Mouse (Mus musculus) megakaryocyte, adult 5-6 weeks (primary cell): ENCODE measurements around the gene Dgkd. TPM values are rescaled to one million over a fixed set of nuclear protein-coding genes. Genes with fewer than 3 reads are reported as not detected.
A peak's percentile ranks its signal among the peaks of the same experiment; 100 is the strongest.
"Not testable (repeated sequence)": the region's sequence is repeated elsewhere in the genome, so short reads cannot be mapped to it uniquely, and the experiment has no call there.

Experiments used
- ATAC-seq: 2 replicates; pipeline ENCODE4 v1.8.0; 2016; ENCODE audit warnings: mild to moderate bottlenecking, inconsistent platforms; ENCODE audit not compliant: poor library complexity, severe bottlenecking
- total RNA-seq, 2 experiments: library from RNA; stranded (forward) in 1 of 2; stranded (reverse) in 1 of 2; fragments of 153-499, 151-499 nt in 1 of 2; fragments of 221-1000, 200-1000 nt in 1 of 2; gene quantifications; 2 replicates each; pipeline versions ENCODE4 v1.2.3 to v1.2.4; 2015 to 2017

Gene Dgkd
- total RNA-seq (2015) (52.2 and 73.5 TPM in 2 replicates), total RNA-seq (2017) (59.7 and 63.8 TPM in 2 replicates)

DNA sequence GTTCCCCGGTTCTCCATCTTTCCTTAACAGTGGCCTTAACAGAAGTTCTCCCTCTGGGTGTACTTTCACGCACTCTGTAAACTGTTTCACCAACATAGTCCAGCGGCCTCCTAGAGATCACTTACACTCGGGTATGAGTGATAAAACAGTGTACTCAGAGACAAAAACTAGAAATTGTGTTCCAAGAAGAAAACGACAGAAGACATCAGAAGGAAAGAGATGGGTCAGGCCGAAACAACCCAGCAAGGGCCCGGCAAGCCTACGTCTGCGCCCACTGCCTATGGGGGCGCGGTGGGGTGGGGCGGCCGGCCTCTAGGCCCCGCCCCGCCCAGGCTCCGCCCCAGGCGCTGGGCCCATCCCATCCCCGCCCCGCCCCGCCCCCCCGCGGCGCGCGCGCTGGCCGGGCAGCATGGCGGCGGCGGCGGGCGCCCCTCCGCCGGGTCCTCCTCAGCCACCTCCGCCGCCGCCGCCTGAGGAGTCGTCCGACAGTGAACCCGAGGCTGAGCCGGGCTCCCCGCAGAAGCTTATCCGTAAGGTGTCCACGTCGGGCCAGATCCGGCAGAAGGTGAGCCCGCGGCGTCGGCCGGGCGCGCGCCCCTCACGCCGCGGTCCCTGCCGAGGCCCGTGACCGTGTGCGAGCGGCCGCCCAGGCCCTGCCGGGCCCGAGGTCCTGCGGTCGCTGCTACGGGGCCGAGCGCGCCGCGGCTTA, at the start of gene Dgkd:
Gene Dgkd, plus strand, starts transcription at position 396 of the 709 bp plus-strand sequence.
- peak; percentile 75 for ATAC-seq

DNA sequence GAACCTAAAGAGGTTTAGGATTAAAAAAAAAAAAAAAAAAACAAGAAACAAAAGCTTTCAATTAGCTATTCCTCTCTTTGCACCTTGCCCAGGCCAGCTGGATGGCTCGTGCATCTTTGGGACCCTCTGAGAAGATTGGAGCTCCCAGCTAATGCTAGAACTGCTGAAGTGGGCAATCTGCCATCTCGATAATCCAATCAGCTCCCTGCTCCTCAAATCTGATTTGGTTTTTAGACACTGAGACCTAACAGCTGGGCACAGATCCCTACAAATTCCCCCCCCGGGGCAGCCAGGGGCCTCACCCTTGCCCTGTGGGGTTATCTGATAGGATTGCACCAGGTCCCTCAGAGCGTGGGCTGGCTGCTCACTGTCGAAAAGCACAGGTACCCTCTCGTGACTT, 49.5 kb upstream of the Dgkd start, which contains the start of gene Sag:
Gene Sag, plus strand, starts transcription at position 105 of the 400 bp plus-strand sequence.
- no peak for ATAC-seq

DNA sequence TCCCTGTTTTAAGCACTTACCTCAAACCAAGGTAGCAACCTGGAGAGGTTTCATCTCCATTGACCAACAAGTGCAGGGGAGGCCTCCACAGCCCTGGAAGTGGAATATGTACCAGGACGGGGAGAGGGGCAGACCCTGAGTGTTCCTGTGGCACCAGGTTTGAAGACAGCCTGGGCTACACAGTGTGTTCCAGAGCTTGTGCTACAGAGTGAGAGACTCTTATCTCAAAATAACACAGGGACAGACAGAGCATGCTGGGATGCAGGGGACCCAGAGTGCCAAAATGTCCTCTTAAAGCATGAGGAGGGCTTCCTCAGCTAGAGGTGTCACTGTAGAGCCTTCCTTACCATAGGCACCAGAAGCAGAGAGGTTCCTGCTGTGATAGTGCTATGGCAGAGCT, 45.3 kb upstream of the Dgkd start:
- no peak for ATAC-seq

DNA sequence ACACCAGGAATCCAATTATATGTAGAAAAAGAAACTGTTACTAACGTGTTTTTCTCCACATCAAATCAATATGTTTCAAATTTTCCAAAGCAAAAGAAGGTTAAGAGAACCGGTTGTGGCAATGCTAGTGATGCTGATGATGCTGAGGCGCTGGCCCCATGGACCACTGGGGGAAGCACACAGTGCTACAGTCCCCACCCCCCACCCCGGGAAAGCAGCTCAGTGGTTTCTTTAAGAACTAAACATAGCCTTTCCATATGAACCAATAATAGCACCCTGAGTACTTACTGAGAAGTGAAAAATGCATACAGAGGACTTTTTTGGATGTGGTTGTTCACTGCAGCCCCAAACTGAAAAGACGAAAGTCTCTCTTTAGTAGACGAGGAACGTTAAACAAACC, 41.7 kb upstream of the Dgkd start:
- ATAC-seq = no peak

DNA sequence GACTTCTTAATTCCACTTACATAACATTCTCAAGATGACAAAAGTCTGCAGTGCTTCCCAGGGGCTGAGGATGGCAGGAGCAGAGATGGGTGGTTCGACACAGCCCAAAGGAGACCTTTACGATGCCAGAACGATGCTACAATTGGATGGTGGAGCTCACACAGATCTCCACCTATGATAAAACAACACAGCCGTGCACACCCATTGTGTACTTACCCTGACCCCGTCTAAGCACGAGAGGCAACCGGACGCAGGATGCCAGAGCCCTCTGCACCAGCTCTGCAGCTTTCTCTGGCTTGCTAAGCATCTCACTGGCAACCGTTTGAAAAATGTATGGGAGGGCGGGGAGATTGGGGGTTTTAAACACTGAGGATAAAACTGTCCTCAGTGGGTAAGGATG, 41.0 kb upstream of the Dgkd start:
- no peak for ATAC-seq

DNA sequence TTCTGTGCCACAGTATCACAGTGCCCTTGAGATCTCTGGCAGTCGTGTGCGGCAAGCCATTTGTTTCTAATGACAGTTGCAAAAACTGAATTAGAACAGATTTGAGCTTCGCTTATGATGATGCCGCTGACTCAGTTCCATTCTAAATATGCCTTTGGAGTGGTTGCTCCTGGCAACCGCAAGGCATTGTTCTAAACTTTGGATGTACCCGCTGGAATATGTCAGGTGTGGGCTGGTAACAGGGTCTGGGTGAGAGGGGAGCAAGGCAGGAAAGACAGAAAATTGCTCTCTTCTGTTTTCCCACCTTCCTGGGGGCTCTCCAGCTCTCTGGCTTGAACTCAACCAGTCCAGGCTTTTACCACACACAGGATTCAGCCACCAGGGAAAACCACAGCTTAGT, 39.9 kb upstream of the Dgkd start:
- ATAC-seq = no peak

DNA sequence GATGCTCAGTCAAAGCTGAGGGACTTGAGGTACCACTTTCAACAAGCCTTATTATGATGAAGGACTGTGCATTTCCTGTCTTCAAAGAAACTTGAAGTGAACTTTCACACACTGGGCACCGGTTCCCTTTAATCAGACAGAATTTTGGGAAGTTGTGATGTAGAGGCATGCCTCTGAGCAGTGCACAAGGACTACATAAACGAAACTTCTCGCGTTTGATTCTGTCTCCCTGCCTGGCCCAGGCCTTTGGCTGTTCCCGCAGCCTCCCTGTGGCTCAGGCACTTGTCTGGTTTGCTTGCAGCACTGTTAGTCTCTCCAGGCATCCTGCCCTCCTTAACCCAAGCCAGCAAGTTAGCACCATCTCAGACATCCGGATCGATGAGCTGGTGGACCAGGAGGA, 39.4 kb upstream of the Dgkd start:
- ATAC-seq = peak; percentile 86

DNA sequence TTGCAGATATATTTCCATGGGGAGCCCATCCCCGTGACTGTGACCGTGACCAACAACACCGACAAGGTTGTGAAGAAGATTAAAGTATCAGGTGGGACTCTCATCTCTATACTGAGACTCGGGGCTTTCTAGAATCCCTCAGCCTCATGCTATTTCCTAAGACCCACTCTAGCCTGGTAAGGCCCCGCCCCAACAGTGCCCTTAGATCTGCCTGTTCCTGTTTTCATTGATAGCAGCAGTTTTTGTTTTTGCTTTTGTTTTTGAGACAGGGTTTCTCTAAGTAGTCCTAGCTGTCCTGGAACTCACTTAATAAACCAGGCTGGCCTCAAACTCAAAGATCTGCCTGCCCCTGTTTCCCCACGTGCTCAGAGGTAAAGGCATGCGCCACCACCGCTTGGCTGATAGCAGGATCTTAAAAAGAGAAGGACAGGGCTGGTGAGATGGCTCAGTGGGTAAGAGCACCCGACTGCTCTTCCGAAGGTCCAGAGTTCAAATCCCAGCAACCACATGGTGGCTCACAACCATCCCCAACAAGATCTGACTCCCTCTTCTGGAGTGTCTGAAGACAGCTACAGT, 28.6 kb upstream of the Dgkd start:
- peak; percentile 49 for ATAC-seq

DNA sequence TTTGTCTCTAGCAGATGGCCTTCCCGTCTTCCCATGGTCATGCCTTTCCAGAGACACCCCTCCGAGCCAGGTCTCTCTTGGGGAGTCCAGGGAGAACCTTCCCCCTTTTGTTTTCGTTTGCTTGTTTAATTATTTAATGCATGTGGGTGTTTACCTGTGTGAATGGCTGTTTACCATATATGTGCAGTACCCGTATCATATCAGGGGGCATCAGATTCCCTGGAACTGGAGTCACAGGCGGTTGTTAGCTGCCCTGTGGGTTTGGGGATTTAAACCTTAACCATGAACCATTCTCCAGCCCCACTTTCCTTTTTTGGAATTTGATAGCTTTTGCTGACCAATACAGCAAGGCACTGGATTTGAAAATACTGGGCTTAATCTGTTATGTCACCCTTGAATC, 27.8 kb upstream of the Dgkd start:
- no peak for ATAC-seq

DNA sequence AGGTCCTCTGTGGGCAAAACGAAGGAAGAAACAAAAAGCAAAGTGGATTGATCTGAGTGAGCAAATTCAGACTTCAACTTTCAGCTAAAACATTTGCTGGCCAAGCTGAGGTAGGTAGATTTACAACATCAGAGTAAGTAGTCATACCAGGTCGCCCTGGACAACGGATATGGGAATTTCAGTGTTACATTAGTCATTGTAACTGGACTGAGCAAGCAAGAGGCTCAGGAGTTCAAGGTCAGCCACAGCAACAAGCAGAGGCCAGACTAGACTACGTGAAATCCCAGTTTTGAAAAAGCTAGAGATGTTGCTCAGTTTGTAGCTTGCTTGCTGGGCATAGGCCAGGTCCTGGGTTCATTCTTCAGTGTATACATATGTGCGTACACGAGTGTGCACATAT, 27.1 kb upstream of the Dgkd start:
- ATAC-seq = no peak

DNA sequence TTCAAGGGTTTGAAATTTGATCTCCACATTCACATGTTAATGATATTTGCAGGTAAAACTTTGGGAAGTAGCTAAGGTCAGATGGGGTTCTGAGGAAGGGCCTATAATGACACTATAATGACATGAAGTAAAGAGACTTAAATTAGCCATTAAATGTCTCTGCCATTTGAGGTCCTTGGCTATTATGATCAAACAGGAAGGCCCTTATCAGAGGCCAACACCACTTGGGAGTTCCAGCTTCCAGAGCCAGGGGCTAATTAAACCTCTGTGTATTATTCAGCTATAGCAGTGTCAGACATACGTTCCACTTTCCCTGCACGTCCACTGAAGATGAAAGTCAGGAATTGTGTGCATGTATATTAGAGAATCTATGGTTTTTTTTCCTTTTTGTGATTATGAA, 26.6 kb upstream of the Dgkd start:
- no peak for ATAC-seq

DNA sequence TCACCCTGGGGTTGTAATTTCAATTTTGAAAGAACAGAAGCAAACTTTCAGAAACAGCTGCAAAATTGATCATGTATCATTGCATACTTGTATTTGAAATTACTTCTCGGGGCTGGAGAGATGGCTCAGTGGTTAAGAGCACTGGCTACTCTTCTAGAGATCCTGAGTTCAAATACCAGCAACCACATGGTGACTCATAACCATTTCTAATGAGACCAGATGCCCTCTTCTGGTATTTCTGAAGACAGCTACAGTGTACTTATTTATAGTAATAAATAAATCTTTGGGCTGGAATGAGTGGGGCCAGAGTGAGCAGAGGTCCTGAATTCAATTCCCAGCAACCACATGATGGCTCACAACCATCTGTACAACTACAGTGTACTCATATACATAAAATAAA, 25.6 kb upstream of the Dgkd start:
- not testable (repeated sequence) for ATAC-seq

DNA sequence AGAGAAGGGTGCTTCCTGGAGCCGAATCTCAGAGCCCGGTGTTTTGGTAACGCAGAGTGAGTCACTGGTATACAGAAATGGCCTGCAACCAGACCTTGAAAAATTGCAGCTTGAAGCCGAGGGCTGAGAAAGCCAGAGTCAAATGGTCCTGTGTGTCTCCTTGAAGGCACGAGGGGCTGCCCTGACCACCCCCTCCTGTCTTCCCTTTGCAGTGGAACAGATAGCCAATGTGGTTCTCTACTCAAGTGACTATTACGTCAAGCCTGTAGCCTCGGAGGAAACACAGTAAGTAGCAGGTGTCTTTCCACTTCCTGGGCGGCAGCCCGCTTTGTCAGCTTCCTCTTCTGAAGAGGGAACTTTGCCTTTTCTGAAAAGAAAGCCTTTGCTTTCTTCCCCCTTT, 24.9 kb upstream of the Dgkd start:
- ATAC-seq = peak; percentile 89

DNA sequence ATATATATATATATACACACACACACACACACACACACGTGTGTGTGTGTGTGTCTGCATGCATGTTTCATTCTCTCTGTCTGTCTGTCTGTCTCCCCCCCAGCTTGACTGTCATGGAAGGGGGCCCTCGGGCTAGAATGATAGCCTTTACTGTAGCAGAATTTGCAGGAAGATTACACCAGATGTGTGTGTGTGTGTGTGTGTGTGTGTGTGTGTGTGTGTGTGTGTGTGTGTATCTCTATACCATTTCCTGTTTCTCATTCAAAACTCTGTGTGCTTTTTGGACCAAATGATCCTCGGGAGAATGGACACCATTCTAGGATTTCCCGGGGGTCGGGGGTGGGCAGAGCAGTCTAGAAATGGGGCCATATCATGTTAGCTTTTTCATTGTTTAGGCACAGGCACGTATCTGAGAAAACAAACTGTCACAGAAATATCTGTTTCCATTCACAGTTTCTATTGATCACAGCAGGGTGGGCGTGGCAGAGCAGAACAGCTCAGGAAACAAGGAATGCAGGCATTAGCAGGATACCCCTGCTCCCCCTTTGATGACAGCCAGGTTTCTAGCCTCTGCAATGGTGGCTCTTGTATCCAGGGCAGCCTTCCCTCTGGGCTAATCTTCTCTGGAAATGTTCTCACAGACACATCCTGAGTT, 24.0 kb upstream of the Dgkd start:
- ATAC-seq = no peak

DNA sequence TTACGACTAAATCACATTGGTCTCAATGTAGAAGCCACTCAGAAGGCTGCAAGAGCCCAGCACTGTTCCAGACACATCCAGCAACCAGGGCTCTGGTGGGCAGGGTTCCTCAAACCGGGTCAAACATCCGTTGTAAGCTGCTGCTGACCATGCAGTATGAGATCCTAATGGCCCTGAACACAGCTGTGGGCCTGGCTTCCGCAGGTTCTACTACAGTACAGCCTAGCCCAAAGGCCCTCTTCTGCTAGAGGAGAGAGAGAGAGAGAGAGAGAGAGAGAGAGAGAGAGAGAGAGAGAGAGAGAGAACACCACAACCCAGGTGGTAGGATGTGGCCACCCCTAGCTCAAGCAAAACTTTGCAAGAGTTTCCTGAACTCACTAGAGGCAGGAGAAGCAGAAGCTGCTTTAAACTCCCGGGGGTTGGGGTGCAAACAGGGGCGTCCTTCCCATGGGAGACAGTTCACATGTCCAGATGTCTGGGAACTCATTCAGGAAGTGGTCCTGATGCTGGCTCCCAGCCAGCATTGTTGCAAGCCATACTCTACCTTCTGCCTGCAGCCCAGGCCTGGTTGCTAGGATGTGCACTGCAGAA, 23.4 kb upstream of the Dgkd start:
- ATAC-seq = peak; percentile 56

DNA sequence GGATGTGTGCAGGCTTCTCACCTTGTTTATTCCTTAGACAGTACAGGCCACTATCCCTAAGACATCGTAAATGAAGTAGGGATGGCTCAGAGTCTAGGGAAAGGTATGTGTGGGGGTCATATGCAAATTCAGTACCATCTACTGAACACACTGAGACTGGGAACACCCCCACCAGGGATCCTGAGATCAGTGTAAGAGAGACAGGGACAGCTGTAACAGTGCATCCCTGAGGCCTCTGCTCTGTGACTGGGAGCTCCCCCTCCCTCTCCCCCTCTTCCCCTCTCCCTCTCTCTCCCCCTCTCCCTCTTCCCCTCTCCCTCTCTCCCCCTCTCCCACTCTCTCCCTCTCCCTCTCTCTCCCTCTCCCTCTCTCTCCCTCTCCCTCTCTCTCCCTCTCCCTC, 16.6 kb upstream of the Dgkd start:
- ATAC-seq = no peak

DNA sequence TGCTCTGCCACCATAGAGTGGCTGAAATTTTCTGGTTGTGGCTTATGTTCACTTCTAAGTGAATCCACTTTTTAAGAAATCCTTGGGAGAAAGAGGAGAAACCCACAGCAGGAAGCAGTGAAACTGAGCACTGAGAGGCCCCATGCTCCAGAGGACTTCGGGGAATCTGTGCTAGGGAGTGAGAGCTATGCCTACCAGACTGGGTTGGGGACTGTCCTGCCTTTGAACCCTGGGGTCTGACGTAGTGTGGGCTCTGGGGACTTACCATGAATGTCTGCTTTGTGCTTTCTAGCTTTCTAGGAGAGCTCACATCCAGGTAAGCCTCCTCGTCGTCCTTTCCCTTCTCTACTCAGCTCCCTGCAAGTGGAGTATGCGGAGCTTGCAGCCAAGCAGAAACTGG, 16.1 kb upstream of the Dgkd start:
- ATAC-seq = no peak

DNA sequence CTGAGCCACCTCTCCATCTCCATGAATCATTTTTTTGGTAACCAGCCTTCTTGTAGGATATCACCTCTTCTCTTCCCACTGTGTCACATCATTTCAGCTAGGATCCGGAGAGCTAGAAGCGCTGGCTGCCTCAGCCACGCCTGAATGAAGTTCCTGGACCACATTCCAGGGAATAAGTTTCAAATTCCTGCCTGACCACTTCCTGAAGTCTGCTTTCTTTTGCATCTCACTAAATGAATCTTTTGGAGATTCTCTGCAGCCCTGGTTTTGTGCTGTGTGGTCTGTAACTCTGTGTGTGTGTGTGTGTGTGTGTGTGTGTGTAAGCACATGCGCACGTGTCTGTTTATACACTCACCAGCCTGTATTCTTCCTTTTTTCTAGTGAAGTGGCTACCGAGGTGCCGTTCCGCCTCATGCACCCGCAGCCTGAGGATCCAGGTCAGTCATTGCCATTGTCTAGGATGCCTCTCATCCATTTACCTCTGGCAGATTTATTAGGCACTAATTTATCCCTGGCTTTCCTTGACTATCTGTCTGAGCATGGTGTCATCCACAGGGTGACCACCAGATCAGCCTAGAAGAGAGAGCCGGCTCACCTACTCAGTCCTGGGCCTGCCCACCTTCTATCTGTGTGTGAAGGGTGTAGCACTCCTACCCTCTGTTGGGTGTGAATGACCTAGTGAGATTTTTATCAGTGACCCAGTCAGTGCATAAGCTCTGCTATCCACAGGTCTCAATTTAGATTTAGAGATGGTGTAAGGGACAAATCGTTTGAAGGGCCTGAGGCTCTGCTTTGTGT, 12.5 kb upstream of the Dgkd start:
- no peak for ATAC-seq

DNA sequence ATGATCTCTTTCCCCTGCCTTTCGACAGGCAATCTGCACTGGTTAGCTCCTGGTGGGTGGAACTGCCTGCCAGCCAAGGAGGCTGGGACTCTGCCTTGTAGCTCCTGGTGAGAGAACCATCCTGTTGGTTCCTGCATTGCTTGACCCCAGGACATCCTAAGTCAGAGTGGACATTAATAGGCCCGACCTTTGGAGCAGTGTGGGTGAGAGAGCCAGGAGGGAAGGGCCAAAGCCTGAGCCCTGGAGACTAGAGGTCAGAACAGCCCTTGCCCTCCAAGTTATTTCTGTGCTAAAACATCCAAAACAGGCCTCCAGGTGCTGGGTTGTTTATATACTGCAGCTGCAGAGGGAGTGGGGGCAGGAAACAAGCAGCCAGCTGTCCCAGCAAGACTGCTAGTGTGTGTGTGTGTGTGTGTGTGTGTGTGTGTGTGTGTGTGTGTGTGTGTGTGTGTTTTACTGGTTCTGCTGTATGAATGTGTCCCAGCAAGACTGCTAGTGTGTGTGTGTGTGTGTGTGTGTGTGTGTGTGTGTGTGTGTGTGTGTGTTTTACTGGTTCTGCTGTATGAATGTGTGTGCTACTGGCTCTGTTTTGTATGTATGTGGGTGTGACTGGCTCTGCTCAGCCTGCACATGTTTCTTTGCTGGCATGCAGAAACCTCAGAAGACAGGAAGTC, 6.1 kb upstream of the Dgkd start:
- ATAC-seq = peak; percentile 48

DNA sequence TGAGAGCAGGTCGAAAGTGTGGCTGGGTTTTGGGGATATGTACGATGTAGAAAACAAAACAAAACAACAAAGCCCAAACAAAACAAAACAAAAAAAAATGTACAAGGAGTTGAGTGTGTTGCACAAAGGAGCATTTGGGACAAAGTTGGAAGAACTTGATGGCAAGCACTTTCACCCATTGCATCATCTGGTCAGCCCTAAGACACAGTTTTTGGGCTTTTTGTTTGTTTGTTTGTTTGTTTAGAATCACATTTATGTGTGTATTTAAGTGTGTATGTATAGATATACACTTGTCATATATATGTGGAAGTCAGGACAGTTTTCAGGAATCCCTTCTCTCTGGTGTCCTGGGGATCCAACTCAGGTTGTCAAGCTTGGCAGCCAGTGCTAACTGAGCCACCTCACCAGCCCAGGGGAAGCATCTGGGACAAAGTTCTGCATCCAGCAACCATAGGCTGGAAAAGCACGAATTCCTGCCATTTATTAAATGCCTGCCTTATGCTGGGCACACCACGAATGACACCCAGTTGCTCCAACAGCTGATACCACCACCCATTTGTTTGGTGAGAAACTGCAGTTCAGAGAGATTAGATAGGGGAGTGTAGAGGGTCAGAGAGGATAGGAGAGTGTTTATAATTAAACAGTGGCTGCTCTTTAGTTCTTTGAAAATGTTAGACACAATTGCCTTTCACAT, 5.5 kb upstream of the Dgkd start:
- no peak for ATAC-seq
